In genomic region chr7:77441622-77442021, GRCm38 (mm10) we compare ENCODE assay signal across 13 mouse cellular contexts.
DNase-seq lines count a peak whose midpoint lies in the region; ATAC-seq and TF ChIP-seq lines count a peak whose summit lies in the region.
"Had no signal": no experiment of that assay in that cellular context is flagged by ENCODE, and none has a peak within 500 bp of the region (broad histone marks: within the 10 kb centered on the region; RNA-seq: fewer than 3 reads in every experiment).

No protein-coding gene starts in this region.

- no peaks in the 10 kb centered on the region for H3K4me1 ChIP-seq in forebrain, postnatal 0 days (ENCODE audit: insufficient read depth)
- no peaks in the 10 kb centered on the region; the same call in 1 of the 2 replicates for H3K4me1 ChIP-seq in forebrain, embryonic 15.5 days
- no peaks in the 10 kb centered on the region for H3K4me1 ChIP-seq in MEL (ENCODE audit: control insufficient read depth in 1 of 2, insufficient read depth in 2 of 2, low read length in 2 of 2)
- H3K4me1 ChIP-seq: liver, embryonic 12.5 days had no signal

- no peak overlapping the region for H3K9ac ChIP-seq in forebrain, postnatal 0 days
- H3K9ac ChIP-seq in forebrain, embryonic 15.5 days (replicated peaks) = no peak overlapping the region
- no peak overlapping the region for H3K9ac ChIP-seq in MEL (ENCODE audit: control insufficient read depth, low read depth, low read length, poor library complexity, severe bottlenecking)
- H3K9ac ChIP-seq: hindbrain, embryonic 15.5 days; liver, embryonic 12.5 days had no signal

- no peaks in the 10 kb centered on the region for H3K79me2 ChIP-seq in MEL (ENCODE audit: control insufficient read depth, insufficient read depth, low read length, poor library complexity)

- intact Hi-C loops in gastrocnemius, postnatal 14 days (cut with DNase I; ENCODE audit: low total_unique reads) = no loop called here

- ATAC-seq in forebrain, postnatal 0 days = no peak
- no peak for ATAC-seq in forebrain, embryonic 15.5 days (replicated peaks)
- peak; percentile 67 for ATAC-seq in common myeloid progenitor, adult 5-6 weeks (replicated peaks; ENCODE audit: low read depth, poor library complexity, severe bottlenecking)
- ATAC-seq: liver, embryonic 12.5 days had no signal

- no peaks in the 10 kb centered on the region for H3K9me3 ChIP-seq in forebrain, postnatal 0 days (ENCODE audit: low read length)
- H3K9me3 ChIP-seq in forebrain, embryonic 15.5 days = no peaks in the 10 kb centered on the region
- no peaks in the 10 kb centered on the region for H3K9me3 ChIP-seq in MEL (replicated peaks; ENCODE audit: insufficient read depth, low read length)
- H3K9me3 ChIP-seq: hindbrain, embryonic 15.5 days; liver, embryonic 12.5 days had no signal

- no peak overlapping the region for H3K4me2 ChIP-seq in forebrain, postnatal 0 days (ENCODE audit: low read depth)
- H3K4me2 ChIP-seq in forebrain, embryonic 15.5 days (replicated peaks) = no peak overlapping the region
- H3K4me2 ChIP-seq: hindbrain, embryonic 15.5 days; liver, embryonic 12.5 days; midbrain, embryonic 11.5 days had no signal

- H3K36me3 ChIP-seq in forebrain, postnatal 0 days (ENCODE audit: insufficient read depth) = no peaks in the 10 kb centered on the region
- H3K36me3 ChIP-seq in forebrain, embryonic 15.5 days = no peaks in the 10 kb centered on the region
- no peaks in the 10 kb centered on the region for H3K36me3 ChIP-seq in MEL (ENCODE audit: control insufficient read depth in 1 of 2, insufficient read depth in 2 of 2, low read length in 2 of 2)
- H3K36me3 ChIP-seq: hindbrain, embryonic 15.5 days; liver, embryonic 12.5 days had no signal

- WGBS in forebrain, postnatal 0 days = 62% methylated on average over 2 of the region's 2 CpGs
- 72% methylated on average over 2 of the region's 2 CpGs for WGBS in forebrain, embryonic 15.5 days

- H3K27ac ChIP-seq in forebrain, postnatal 0 days (ENCODE audit: low read depth, low read length) = no peak overlapping the region
- H3K27ac ChIP-seq in forebrain, embryonic 15.5 days (replicated peaks) = no peak overlapping the region
- H3K27ac ChIP-seq in MEL (ENCODE audit: control insufficient read depth, low read depth, low read length) = no peak overlapping the region
- H3K27ac ChIP-seq: hindbrain, embryonic 15.5 days; liver, embryonic 12.5 days had no signal

- H3K27me3 ChIP-seq in forebrain, postnatal 0 days (ENCODE audit: insufficient read depth, low read length) = no peaks in the 10 kb centered on the region
- H3K27me3 ChIP-seq in forebrain, embryonic 15.5 days = no peaks in the 10 kb centered on the region
- no peaks in the 10 kb centered on the region for H3K27me3 ChIP-seq in MEL (ENCODE audit: control insufficient read depth in 1 of 2, insufficient read depth in 2 of 2, low read length in 2 of 2)
- H3K27me3 ChIP-seq: hindbrain, embryonic 15.5 days; liver, embryonic 12.5 days had no signal

- peak; percentile 51 for TF ChIP-seq CTCF in forebrain, postnatal 0 days (IDR thresholded peaks at IDR 0.05; ENCODE audit: low read depth)
- TF ChIP-seq CTCF in MEL (IDR thresholded peaks at IDR 0.05 in 2 of 3, conservative IDR thresholded peaks at IDR 0.05 in 1 of 3; ENCODE audit: control insufficient read depth in 1 of 3, insufficient read depth in 1 of 3, low read depth in 2 of 3, low read length in 3 of 3, poor library complexity in 1 of 3, severe bottlenecking in 1 of 3) = no peak

- peak; percentile 26 for DNase-seq in forebrain, postnatal 0 days
- DNase-seq in kidney, postnatal 14 days = peak; percentile 3
- no peak for DNase-seq in kidney, adult 11 months
- DNase-seq in MEL (ENCODE audit: low read depth, low spot score) = no peak
- DNase-seq in thymus, postnatal 25 days = no peak
- no peak for DNase-seq in gastrocnemius, postnatal 14 days
- DNase-seq: gastrocnemius, postnatal 25 days; spleen, adult 18-20 months had no signal

- TF ChIP-seq EP300 in MEL (IDR thresholded peaks at IDR 0.05; ENCODE audit: low read depth in 1 of 2, low read length in 2 of 2) = no peak

- TF ChIP-seq RAD21 in MEL (IDR thresholded peaks at IDR 0.05; ENCODE audit: low read depth, low read length) = no peak

- H3K4me3 ChIP-seq in forebrain, postnatal 0 days (ENCODE audit: low read depth, low read length) = no peak overlapping the region
- no peak overlapping the region for H3K4me3 ChIP-seq in forebrain, embryonic 15.5 days
- no peak overlapping the region for H3K4me3 ChIP-seq in MEL (ENCODE audit: control insufficient read depth in 1 of 2, insufficient read depth in 1 of 2, low read depth in 2 of 2, low read length in 2 of 2)
- H3K4me3 ChIP-seq: hindbrain, embryonic 15.5 days; liver, embryonic 12.5 days had no signal

- no peak for TF ChIP-seq POLR2A in MEL (IDR thresholded peaks at IDR 0.05; ENCODE audit: control insufficient read depth in 1 of 2, insufficient read depth in 1 of 2, low read depth in 1 of 2, low read length in 2 of 2, poor library complexity in 1 of 2)

TF ChIP-seq in MEL, 35 proteins besides CTCF, POLR2A, EP300 and RAD21:
- TF ChIP-seq SMC3 (IDR thresholded peaks at IDR 0.05; ENCODE audit: low read depth, low read length) = 0 out of 2 replicates have a peak, but pooled peaks have one; percentile 3
- TF ChIP-seq SIN3A (IDR thresholded peaks at IDR 0.05; ENCODE audit: low read length) = no peak

Comparison
In these comparisons a context has a peak if more than half of its experiments do, and no peak if none do; other contexts are left out.
1. DNase-seq: peak in forebrain, postnatal 0 days (single experiment) and kidney, postnatal 14 days (single experiment); none in kidney, adult 11 months (single experiment), MEL (single experiment), thymus, postnatal 25 days (single experiment) and gastrocnemius, postnatal 14 days (single experiment).